Mouse (Mus musculus): ENCODE measurements at regions not wholly inside any gene's neighbourhood (a gene's known extent, or its start where the extent isn't known, plus 50 kb on each side); places are given as distances from the start of the nearest gene placed in this dataset.

GRCm38 (mm10) chr13:11337610-11338296 lies 769.0 kb downstream of the Ryr2 start:
- TF ChIP-seq EP300 (IDR thresholded peaks at IDR 0.05; ENCODE audit: insufficient read depth, low read depth, low read length) (no peak), CTCF (IDR thresholded peaks at IDR 0.05; ENCODE audit: low read depth, low read length) (no peak), POLR2A (IDR thresholded peaks at IDR 0.05; ENCODE audit: insufficient read depth, low read length) (no peak)

Data from ES-Bruce4 (cell line).